Mouse (Mus musculus): ENCODE data around the gene Gid8.

- TF ChIP-seq POLR2A (IDR thresholded peaks at IDR 0.05; ENCODE audit: extremely low read depth, insufficient read depth, low read length) = no peak
- no peak for TF ChIP-seq CTCF (IDR thresholded peaks at IDR 0.05; ENCODE audit: extremely low read depth, insufficient read depth, low read length)
Measured at GRCm38 (mm10) chr2:180725856-180726629, 16.1 kb downstream of the Gid8 start.
